Mouse (Mus musculus): ENCODE data around the gene Med9.

The Med9 gene

DNA sequence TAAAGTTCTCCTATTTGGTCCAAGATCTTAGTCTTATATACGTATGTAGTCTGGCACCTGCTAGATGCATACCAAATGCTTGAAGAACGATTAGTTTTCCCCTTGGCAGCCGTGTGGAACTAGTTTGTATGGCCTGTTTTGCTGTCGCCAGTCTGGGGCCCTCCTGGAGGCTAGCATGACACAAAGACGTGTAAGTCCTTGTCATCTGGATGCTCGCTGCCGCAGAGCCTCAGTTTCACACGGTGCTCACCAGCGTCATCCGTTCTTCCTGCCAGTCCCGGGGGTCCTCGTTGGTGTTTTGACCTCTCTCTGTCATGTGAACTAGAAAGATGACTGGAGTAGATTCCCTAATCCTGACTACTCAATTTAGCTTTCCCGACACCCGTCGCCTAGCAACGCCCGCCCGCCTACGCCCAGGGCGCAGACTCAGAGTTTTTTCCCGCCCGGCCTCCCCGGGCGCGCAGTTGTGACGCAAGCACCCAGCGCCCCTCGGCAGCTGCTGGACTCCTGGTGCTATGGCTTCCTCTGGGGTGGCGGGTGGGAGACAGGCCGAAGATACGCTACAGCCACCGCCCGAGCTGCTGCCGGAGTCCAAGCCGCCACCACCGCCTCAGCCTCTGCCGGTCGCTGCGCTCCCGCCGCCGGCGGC, at the start of gene Med9:
Med9 (plus strand) TSS at position 455 of the 649 bp plus-strand sequence.
- peak; percentile 82; the same call in 1 of the 2 replicates for ATAC-seq (ENCODE audit: insufficient number of reproducible peaks, low FRiP score, low TSS enrichment)

DNA sequence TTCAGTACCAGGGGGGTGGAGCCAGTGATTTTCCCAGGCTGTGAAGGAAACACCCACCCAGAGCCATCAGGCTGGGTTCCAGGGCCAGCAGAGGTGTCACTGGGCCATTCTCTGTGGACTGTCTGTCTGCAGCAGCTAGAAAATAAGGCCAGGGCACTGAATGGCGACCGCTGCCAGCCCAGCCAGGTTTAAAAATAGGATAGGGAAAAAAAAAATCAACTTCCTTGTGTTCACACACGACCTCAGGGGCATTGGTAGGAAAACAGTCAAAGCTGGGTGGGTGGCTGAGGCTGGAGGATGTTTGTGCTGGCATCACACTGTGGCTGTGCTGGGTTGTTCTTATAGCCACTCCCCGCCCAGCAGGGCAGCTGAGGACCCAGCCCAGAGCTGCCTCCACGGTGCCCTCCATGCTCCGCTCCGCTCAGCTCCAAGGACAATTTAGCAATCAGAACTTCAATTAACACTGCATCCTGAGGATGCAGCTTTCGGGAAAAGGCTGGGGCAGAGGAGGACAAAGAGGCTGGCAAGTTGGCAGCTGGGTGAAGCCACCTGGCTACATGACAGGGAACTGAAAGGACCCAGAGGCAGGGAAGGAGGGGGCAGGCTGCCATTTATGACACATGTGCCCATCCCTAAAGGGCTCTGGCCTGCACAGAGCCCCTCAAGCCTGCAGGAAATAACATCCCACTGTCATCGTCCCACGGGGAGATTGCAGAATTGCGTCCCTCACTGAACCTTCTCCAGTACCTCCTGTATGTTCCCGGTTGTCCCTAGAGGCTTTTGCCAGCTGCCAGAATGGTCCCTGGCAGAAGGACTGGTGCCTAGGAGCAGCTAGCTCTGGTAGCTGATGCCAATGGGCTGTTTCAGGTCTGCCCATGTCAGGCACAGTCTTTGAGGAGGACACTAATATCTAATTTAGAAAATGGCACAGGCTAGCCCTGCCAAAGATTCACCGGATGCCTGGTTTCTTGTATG, 48.0 kb upstream of the Med9 start:
- ATAC-seq (ENCODE audit: insufficient number of reproducible peaks, low FRiP score, low TSS enrichment), result no peak

DNA sequence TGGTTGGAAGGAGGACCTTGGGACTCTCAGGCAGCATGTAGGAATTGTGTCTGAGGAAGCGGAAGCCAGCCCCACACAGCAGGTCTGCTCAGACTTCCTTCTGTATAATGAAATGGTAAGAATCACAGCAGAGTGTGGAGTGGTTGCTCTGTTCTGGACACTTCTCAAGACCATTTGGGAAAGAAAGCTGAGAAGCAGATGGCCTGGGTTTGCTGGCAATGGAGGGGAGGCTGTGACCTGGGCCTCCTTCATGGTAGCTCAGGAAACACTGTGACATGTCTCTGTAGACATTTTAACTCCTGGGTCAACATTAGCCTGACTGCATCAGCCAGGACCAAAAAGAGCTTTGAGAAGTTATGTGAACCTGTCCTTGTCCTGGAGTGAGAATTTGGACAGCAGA, 47.0 kb upstream of the Med9 start:
- no peak for ATAC-seq (ENCODE audit: insufficient number of reproducible peaks, low FRiP score, low TSS enrichment)

DNA sequence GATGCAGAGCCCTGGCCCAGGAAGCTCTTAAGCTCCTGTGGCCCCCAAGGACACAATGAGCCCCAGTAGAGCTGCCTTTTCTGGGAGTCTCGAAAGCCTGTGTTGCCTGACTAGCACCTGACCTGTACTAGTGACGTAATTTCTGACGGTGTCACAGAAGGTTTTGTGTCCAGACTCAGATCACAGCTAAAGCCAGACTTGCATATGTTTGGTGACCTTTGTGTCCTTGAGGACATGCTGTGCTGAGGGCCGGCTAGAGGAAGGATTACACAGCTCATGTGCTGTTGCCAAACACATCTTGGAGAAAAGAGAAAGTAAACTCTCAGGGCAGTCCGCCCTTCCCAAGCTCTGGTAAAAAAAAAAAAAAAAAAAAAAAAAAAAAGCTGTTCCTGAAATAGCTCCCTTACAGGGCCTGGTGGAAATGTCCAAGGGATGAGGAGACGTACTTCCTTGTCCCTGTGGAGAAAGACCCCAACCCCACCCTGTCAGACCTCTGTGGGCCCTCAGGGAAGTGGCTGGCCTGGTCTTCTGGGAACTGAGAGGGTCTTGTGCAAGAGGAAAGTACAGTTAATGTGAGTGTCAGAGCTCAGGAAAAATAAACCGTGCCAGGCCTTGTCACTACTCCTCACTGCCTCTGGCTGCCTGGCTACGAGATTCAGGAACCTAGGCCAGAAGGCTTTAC, 45.8 kb upstream of the Med9 start:
- no peak for ATAC-seq (ENCODE audit: insufficient number of reproducible peaks, low FRiP score, low TSS enrichment)

DNA sequence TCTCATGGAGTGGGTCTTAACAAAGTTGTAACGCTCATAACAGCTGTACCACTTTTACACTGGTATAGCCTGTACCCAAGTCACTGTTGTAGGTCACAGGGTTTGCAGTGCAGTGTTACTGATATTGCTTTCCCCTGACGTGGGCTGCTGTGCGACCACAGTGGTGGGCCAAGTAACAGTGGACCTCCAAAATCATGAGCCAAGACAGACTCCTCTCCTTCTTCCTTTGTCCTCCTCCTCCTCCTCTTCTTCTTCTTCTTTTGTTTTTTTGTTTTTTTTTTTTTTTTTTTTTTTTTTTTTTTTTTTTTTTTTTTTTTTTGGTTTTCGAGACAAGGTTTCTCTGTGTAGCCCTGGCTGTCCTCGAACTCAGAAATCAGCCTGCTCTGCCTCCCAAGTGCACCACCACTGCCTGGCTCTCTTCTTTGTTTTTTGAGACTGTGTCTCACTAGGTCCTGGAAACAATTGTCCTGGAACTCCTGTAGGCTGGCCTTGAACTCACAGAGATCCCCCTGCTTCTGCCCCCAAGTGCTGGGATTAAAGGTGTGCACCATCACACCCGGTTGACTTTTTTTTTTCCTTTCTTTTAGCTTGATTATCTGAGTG, 41.4 kb upstream of the Med9 start:
- no peak for ATAC-seq (ENCODE audit: insufficient number of reproducible peaks, low FRiP score, low TSS enrichment)

DNA sequence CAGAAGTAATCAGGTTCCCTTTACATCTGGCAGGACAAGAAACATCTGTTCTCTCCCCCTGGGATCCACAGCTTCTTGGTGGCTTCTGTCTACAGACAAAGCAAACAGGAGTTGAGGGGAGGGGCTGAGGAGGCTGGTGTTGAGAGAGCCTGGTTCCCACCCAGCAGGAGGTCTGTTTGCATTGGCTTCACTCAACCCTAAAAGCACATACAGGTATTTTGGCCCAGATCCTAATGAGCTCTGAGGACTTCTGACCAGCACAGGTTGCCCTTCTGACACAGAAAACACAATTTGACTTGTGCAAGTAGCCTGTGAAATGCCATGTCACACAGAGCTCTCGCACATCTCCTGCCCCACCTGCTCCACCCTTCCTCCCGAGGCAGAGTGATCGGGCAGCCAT, 39.6 kb upstream of the Med9 start:
- ATAC-seq (ENCODE audit: insufficient number of reproducible peaks, low FRiP score, low TSS enrichment), result no peak

DNA sequence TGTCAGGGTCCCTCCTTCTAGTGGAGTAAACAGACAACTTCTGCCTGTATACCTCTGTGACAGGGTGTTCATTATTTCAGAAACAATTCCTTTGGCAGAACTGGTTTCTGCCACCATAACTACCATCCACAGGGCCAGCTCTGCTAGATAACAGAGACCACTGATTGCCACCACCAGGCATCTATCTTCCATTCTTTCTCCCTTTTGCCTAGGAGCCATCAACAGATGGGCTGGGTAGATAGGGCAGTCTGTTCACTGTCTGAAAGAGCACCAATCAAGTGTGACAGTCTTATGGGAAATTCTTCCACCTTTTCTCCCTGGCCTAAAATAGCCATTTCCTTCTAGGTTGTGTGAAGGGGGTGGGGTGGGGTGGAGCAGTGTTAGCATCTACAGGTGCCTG, 37.4 kb upstream of the Med9 start:
- ATAC-seq (ENCODE audit: insufficient number of reproducible peaks, low FRiP score, low TSS enrichment), result no peak

DNA sequence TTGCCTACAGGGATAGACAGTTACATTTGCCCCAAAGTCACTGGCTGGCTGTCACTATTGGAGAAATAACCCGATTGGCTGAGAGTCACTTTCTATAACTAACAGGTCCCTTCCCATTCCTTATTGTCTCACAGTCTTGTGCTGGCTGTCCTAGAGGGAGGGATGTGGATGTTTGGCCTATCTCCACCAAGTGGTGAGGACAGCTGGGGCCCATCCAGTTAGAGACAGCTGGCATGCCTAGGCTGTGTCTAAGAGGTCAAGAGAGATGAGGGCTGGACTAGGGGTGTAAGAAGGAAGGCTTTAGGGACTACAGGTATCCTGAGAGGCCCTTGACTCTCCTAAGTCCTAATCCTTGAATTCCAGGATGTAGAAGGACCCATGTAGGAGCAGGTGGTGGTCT, 36.5 kb upstream of the Med9 start:
- no peak for ATAC-seq (ENCODE audit: insufficient number of reproducible peaks, low FRiP score, low TSS enrichment)

DNA sequence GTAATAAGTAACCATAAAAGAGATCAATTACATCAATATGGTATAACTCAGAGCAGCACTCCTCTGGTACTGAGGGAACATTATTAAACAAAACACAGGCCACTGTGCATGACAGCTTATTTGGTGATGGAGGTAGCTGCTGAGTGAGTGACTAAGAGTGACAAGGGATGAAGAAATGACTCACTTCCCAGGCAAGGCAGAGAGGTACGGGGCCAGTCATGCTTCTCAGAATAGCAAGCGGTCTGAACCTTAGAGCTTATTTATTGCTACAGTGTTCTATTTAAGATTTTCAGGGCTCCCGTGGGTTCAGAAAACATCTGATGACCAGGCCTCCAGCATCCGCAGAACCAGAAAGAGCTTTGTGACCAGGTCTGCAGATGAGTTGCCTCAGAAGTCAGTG, 34.3 kb upstream of the Med9 start:
- no peak for ATAC-seq (ENCODE audit: insufficient number of reproducible peaks, low FRiP score, low TSS enrichment)

DNA sequence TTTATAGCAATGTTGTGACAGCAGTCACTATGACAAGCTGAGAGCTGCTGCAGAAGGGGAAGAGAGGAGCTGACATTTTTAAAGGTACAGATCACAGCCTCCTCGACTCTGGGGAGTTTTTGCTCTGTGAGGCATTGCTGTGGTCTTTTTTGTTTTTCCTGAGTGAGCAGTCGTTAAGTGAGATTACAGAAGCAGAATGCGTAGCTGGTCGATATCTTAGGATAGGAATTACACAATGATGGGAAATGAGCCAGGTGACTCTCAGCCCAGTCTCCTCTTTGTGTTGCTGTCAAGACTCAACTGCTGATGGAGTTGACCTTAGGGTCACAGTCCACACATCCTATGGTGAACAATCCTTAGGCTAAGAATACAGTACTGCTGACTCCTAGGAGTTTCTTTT, 30.0 kb upstream of the Med9 start:
- no peak for ATAC-seq (ENCODE audit: insufficient number of reproducible peaks, low FRiP score, low TSS enrichment)

DNA sequence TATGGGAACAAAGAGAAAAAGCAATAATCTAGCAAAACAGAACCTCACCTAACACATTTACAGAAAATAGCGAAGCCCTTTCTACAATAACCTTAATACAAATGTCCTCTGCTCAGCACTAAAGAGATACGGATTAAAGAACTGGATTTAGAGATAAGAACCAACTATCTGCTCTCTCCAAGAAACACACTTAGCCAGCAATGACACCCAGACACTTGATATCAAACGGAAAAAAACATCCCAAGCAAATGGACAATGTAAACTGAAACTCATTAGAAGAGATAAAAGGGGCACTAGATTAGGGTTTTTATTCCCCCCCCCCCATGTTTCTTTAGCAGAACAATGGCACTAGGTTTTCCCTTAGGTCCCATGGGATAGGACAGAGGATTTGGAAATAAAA, 28.6 kb upstream of the Med9 start:
- no peak for ATAC-seq (ENCODE audit: insufficient number of reproducible peaks, low FRiP score, low TSS enrichment)

DNA sequence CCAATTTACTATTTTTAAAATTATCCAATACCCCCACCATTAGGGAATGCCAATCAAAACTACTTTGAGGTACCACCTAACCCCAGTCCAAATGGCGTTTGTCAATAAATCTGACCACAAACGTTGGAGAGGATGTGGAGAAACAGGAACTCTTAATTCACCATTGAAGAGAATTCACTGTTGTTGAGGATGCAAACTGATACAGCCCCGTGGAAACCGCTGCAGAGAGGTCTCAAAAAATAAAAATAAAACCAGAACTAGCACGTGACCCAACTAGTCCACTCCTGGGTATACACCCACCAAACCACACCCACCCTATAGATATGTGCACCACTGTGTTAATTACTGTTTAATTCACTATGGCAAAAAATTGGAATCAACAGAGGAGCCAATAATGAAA, 27.7 kb upstream of the Med9 start:
- ATAC-seq (ENCODE audit: insufficient number of reproducible peaks, low FRiP score, low TSS enrichment), result no peak

DNA sequence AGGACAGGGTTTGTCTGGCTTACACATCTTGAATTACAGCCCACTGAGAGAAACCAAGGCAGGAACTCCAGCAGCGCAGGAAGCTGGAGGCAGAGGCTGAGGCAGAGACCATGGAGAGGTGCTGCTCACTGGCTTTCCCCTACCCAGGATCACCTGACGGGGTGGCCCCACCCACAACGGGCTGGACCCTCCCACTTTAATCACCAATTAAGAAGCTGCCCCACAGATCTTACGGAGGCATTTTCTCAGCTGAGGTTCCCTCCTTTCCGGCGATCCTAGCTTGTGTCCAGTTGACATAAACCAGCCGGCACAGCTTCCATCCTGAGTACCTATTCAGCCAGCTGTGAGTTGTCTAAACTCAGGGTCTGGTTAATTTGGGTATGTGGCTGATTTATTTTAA, 26.7 kb upstream of the Med9 start:
- ATAC-seq (ENCODE audit: insufficient number of reproducible peaks, low FRiP score, low TSS enrichment), result no peak

DNA sequence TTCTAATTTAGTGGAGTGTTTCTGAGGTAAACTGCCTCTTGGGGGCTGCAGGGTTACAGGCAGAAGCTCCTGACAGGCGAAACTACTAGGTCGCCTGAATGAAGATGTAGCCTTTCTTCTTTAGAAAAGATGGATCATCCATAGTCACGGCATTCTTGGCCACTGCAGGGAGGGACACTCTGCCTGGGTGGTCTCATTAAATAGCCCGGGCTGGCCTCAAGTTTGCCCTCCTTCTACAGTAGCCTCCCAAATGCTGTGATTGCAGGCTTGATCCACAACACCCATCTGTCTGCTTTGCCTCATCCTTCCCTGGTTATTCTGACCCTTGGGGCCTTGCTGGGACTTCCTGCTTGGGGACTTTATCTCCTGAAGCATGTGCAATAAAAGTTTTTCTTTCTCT, 18.0 kb upstream of the Med9 start:
- no peak for ATAC-seq (ENCODE audit: insufficient number of reproducible peaks, low FRiP score, low TSS enrichment)

DNA sequence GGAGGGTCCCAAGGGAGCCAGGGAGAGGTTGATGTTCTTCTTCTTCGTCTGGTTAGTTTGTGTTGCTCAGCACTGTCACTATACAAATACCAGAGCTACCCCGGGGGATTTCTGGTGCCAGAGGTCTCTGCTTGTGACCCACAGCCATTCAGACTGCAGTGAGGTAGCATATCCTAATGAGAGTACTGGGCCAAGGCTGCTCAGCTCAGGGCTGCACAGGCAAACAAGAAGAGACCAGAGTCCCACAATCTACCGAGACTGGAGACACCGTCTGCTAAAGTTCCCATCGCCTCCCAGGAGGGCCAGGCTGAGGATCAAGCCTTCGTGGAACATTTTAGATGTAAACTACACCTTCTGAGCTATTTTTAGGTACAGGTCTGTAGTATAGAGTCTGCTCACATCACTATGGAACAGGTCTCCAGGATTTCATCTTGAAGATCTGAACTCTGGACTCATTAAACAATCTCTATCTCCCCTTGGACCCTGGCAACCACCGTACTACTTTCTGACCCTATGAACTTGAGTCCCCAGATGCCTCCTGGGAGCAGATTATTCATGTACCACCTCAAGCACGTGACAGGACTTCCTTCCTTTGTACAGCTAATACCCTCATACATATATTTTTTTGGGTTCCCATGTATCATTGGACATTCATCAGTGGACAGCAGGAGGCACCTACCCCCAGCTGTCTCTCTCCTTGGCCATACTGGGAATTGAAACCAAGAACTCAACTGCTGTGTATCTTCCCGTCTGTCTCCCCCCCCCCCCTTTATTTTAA, 15.3 kb upstream of the Med9 start:
- ATAC-seq (ENCODE audit: insufficient number of reproducible peaks, low FRiP score, low TSS enrichment), result no peak

DNA sequence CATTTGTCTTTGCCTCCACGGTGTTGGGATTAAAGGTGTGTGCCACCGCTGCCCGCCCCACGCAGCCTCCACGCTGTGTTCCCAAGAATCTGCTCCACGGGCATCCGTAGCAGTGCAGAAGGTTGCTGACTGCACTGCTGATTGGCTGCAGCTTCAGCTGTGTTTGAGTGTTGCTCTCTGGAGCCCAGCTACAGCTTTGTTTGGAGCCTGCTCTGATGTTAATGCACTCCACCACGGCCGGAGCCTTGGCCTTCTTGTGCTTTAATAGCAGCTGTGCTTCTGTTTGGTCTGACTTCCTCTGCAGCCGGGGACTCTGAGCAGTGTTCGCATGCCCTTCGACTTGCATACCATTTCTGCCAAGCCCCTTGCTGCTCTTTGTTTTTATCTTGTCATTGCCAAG, 14.1 kb upstream of the Med9 start:
- no peak for ATAC-seq (ENCODE audit: insufficient number of reproducible peaks, low FRiP score, low TSS enrichment)

DNA sequence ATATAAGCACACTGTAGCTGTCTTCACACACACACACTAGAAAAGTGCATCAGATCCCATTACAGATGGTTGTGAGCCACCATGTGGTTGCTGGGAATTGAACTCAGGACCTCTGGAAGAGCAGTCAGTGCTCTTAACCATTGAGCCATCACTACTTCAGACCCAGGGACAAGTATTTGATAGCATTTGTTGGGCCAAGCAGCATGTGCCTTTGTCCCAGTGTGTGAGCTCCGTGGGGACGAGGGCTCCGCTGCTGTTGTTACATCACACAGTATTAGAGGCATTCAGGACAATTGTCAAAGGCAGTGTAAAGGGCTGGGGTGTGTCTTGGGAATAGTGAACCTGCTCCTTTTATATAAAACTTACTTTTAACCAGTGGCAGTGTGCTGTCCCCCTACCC, 11.0 kb upstream of the Med9 start:
- no peak for ATAC-seq (ENCODE audit: insufficient number of reproducible peaks, low FRiP score, low TSS enrichment)

DNA sequence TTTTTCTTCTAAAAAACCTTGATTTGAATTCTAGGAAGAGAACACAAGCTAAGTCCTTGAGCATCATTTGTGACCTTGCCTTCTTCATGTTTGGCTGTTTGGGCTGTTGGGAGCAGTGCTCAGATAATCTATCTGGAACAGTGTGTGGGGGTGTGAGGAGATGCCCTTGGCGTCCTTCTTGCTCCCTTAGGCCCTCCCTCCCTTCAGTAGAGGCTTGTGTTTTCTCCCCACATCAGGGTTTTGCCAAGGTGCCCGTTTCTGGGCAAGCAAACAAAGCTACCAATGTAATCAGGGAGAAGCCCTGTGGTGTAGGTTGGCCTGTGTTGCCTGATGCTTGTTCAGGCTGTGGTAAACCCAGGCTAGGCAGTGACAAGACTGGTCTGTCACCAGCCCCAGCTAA, 10.4 kb upstream of the Med9 start:
- no peak for ATAC-seq (ENCODE audit: insufficient number of reproducible peaks, low FRiP score, low TSS enrichment)

DNA sequence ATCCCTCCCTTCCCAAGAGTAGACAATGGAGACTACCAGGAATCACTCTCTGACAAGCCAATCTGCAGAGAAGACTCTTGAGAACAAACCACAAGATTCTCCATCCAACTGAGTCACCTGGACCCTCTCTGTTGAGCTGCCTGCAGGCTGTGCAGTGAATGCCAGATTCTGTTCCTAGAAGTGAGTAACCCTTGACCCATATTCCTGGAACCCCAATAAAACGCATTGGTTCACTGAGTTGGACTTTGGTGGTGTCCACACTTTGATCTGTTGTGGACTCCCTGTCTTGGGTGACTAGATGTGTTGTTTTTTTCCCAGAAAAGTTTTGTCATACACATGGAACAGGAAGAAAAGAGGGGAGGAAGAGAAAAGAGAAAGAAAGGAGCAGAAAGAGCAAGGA, 8.2 kb upstream of the Med9 start:
- no peak for ATAC-seq (ENCODE audit: insufficient number of reproducible peaks, low FRiP score, low TSS enrichment)

DNA sequence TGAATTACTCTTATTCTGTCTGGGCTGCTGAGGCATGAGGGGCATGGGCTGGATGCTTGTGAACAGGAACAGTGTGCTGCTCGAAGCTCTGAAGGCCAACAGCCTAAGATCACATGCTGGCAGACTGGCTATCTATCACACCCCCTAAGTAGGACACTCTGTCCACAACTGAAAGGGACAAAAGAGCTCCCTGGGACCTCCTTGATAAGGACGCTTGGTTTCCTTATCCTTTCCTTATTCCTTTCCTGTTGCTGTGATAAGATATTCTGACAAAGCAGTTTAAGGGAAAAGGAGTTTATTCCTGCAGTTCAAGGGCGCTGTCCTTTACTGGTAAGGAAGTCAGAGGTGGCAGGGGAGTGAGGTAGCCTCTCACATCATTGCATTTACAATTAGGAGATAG, 7.4 kb upstream of the Med9 start:
- no peak for ATAC-seq (ENCODE audit: insufficient number of reproducible peaks, low FRiP score, low TSS enrichment)
